Mouse (Mus musculus): ENCODE results near the gene Map2k2.
"Not testable (repeated sequence)": the region's sequence is repeated elsewhere in the genome, so short reads cannot be mapped to it uniquely, and the experiment has no call there.

The Map2k2 gene

GRCm38 (mm10) chr10:81105565-81106112 is at the start of gene Map2k2:
Map2k2 (plus strand) TSS chr10:81105915.
- peak; percentile 100 for DNase-seq

- peak; percentile 93 for DNase-seq
Measured at GRCm38 (mm10) chr10:81057406-81058130, 48.1 kb upstream of the Map2k2 start.

- no peak for DNase-seq
Measured at GRCm38 (mm10) chr10:81058896-81059295, 46.8 kb upstream of the Map2k2 start.

DNA sequence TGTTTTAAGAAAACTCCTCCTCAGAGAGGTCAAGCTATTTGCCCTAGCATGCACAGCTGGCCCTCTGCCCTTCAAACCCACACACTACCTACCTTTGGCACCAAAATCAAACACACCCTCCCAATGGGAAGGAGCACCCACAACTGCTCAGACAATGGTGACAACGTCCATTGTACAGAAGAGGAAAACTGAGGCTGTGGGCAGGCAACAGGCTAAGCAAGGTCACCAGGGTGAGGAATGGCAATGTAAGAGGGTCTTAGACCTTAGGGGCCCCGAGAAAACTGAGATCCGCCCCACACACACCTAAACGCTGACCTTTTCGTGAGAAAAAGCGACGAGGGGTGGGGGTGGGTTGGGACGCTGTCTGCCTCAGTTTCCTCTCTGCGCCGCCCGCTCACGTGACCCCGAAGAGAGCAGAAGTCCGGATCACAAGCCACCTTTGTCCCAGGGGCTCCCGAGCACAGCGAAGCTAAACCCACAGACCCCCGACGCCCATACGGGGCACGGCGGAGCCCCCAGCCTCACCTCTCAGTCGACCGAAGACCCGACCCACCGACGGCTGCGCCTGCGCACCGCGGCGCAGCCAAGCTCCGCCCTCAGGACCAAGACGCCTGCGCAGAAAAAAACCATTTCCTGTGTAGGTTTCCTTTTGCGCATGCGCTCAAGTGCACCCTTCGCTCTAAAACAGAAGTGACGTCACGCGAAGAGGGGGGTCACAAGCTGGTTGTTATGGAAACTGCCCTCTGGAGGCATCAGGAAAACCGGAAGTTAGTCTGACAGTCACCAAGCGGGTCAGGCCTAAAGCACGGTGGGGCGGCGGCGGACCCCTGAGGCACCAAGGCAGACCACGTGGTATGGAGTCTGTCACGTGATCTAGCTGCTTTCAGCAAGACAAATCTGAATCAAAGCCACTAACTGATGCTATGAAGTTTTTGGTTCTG is 45.8 kb upstream of the Map2k2 start, which contains the start of gene Sgta:
Gene Sgta (minus strand): TSS at position 579 of the 941 bp plus-strand sequence.
- DNase-seq: peak; percentile 100

GRCm38 (mm10) chr10:81062710-81063109 is 43.0 kb upstream of the Map2k2 start:
- no peak for DNase-seq

- not testable (repeated sequence) for DNase-seq
Measured at GRCm38 (mm10) chr10:81064519-81064918, 41.2 kb upstream of the Map2k2 start.

DNA sequence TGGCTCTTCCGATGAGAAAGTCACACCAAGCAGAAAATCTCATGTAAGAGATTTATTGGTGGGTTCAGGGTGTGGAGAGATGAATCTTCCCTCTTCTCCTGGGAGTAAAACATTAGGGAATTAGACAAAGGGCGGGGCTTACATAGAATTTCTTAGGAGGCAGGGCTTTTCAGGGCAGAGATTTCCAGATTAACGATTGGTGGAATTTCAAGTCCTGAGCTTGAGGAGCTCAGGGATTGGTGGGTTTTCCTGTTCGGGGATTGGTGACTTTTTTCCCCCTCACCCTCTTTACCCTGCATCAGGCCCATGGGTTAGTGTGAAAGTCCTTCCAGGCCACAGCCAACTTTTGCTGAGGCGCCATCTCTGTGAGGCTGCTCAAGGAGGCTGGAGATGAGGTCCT is 37.0 kb upstream of the Map2k2 start:
- DNase-seq: no peak

DNA sequence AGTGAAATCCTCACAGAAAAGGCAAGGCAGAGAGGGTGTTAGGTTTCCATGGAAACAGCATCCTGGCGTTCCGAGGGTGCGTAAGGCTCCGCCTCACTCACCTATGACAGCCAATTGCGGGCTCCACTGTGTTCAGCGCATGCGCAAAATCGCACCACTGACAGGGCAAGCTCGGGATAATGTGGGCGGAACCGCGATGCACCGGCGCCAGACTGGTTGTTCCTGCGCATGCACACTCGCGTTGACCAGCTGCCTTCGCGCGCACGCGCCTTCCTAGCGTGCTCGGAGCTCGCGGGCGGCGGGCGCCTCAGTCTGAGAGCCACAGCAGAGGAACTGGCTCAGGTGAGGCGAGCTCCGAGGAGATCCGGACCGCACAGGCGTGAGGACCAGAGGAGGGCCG is 35.9 kb upstream of the Map2k2 start, which contains the start of gene Thop1:
Gene Thop1 (plus strand): TSS at position 200 of the 400 bp plus-strand sequence.
- peak; percentile 100 for DNase-seq

DNA sequence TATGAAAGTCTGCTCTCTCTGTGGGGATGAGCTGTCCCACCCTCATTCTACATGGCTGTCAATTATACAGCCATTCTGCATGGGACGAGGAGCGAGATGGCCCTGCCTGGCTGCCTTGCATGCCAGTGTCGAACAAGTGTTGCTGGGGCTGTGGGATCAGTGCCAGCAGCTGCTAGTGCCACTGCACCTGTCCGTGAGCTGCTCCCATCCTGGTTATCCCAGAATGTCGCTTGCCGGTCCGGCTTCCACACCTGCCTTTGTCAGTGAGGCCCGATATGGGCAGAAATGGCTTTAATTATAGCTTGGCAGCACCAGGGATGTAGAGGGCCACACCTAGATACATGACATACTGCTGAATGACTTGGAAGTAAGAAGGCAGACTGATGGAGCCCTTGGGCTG is 33.4 kb upstream of the Map2k2 start:
- DNase-seq: no peak

GRCm38 (mm10) chr10:81073464-81073863 is 32.3 kb upstream of the Map2k2 start:
- DNase-seq: no peak

- no peak for DNase-seq
Measured at GRCm38 (mm10) chr10:81075734-81076133, 30.0 kb upstream of the Map2k2 start.

DNA sequence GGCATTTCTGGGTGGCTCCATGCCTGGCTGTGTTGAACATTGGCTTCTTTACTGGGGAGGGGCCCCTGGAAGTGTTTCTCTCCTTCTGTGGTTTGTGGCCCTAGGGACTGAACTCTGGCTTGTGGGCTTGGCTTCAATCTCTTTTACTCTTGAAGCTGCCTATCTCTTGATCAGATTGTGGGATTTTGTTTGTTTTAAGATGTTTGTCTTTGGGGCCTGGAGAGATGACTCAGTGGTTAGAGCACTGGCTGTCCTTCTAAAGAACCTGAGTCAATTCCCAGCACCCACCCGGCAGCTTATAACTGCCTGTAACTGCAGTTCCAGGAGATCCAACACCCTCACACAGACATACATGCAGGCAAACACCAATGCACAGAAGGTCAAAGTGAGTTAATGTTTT is 29.4 kb upstream of the Map2k2 start:
- DNase-seq: no peak

DNA sequence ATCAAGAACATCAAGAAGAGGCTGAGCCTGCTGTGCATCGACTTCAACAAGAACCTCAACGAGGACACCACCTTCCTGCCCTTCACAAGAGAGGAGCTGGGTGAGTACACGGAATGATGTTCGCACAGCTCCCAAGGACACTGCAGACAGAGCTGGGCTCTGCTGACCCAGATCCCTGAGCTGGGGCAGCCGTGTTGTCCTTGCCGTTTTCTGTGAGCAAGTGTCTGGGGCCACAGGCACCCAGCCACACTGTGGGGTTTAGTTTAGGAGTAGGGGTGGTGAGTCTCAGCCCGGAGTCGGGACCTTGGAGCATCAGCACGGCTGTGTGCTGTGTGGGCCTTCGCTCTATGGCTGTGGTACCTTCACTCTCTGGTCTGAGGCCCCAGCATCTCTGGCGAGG is 27.8 kb upstream of the Map2k2 start:
- no peak for DNase-seq

GRCm38 (mm10) chr10:81080008-81080655 is 25.6 kb upstream of the Map2k2 start:
- no peak for DNase-seq

DNA sequence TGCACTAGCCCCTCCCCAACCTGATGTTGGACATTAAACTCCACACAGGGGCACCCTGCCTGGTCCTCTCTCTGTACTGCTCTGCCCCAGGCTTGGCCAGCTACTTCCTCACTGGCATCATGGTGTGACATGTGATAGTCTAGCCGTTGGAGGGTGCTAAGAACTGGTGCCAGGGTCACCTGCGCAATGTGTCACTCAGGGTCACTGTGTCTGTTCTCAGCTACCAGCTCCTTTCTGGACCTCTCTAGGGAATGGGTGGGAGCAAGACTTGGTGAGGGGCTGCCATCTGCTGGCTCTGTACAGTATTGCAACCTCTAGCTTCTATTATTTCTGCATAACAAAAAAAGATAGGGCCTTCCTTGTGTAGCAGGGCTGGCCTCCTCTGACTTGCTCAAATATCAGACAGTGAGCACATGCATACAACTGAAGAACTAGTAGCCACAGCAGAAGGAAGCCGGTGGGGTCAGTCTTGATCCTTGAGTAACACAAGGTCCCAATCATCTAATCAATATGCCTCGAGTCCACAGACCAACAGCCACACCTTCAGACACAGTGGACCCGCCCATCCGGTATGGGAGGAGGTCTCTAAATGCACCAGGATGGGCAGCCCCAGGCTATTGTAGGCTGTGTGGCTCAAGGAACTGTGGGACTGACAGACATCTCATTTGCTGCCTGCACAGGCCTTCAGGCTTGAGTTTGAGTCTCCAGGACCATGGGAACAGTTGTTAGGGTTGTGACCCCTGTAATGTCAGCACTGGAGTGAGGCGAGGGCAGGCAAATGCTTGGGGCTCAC is 23.4 kb upstream of the Map2k2 start:
- peak; percentile 95 for DNase-seq

GRCm38 (mm10) chr10:81087021-81087420 is 18.7 kb upstream of the Map2k2 start:
- DNase-seq: no peak

- DNase-seq: no peak
Measured at GRCm38 (mm10) chr10:81089216-81089615, 16.5 kb upstream of the Map2k2 start.

- no peak for DNase-seq
Measured at GRCm38 (mm10) chr10:81090621-81091020, 15.1 kb upstream of the Map2k2 start.

- DNase-seq: peak; percentile 96
Measured at GRCm38 (mm10) chr10:81092465-81093250, 13.1 kb upstream of the Map2k2 start.

DNA sequence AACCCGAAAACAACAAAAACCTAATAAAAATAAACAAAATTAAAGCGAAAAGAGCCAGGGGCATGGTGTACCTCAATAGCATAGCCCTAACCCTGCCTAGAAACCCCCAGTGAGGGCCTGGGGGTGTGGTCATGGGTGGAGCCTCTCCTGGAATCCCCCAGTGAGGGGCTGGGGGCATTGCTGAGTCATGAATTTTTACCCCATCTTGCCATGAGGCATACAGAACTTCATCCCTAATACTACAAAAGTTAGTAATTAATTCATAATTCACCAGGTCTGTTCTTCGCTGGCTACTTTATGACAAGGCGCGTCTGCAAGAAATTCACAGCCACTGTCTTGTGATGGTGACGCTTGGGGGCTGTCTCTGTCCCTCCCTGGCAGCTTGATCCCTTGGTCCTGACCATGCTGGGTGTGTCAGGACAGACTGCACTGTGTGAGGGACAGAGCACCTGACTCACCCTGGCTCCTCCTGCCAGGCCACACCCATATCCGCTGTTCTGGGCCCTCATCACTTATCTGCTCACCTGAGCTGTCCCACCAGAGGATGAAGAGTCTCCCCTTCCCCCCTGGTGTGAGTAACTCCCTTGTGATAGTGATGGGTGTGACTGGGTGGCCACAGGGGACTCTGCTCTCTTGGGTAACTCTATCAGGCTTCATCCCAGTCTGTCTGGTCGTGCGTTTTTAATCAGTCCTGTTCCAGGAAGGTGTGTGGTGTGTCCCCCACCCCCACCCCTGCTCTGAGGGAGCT is 10.6 kb upstream of the Map2k2 start:
- no peak for DNase-seq
